Mouse (Mus musculus) urinary bladder, postnatal 14 days (tissue): ENCODE measurements around the gene Aoah.
A peak's percentile ranks its signal among the peaks of the same experiment; 100 is the strongest.

Experiments used
- DNase-seq: peaks from one replicate; pipeline ENCODE4 v3.0.0; 2021; ENCODE audit warnings: low spot score

The Aoah gene

GRCm38 (mm10) chr13:20916698-20917511, 123.0 kb downstream of the Aoah start:
- DNase-seq: no peak

DNA sequence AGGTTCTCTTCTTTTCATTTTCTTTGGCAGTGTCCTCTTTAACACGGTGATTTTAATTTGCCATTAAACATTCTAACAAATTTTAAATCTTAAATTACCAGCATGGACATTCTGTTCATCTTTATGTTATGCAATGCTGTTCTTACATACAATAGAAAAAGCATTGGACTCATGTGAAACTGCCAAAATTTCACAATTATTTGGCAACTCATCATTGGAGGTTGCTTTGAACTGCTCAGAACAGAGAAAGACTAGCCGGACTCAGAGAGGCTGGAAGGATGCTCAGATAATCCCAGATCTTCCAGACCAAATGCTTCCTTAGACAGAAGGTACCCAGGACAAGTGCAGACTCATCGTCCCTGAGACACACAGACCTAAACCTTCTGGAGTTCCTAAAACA, 126.5 kb downstream of the Aoah start:
- DNase-seq: no peak

DNA sequence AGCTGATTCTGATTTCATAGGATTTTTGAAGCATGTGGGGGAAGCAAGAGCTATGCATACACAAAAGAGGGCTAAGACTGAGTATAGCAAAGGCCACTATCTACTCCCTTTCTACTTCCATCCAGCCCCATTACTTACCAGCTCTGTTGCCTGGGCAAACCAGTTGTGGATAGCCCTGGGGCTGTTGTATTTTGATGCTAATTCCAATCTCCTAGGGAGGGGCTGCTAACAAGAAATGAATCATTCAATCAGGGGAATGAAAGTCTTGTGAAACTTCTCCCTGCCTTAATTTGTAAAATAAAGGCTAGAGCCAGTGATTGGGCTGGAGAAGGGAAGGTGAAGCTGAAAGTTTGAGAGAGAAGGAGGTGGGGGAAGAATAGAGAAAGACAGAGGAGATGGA, 142.1 kb downstream of the Aoah start:
- DNase-seq: no peak

DNA sequence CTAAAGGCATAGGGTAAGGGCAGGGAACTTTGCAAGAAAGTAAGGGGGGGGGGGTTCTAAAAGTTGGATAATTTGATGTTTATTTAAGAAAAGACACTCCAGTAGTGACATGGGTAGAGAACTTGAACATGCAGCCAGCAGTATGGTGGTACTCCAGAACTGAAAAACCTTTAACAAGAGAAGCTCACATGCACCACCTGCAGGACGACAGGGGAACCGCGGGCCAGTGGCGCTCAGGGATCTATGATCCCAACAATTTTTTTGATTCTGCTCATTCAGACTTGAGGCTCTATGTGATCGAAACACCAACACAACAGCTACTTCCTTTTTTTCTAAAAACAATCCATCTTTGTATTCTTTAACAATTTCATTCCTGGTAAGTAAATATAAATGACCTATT, 143.5 kb downstream of the Aoah start:
- DNase-seq: peak; percentile 64

DNA sequence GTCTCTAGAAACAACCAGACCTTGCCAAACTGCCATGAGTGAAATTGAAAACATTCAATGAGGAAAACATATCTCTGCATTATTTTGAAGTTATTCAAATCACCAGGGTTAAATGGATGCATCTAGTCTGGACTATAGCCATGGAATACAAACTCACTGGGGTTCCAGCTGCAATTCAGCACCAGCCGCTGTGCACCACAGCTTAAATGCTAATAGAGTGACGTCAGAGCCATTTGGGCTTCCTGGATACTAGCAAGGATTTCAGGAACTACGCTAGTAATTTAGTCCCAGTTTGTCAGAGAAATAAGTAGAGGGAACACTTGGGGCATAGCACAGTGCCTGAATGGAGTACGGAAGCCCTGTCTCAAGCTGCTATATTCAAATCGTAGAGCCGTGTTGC, 145.2 kb downstream of the Aoah start:
- DNase-seq: no peak

GRCm38 (mm10) chr13:20940389-20940788, 146.5 kb downstream of the Aoah start:
- DNase-seq: peak; percentile 30

DNA sequence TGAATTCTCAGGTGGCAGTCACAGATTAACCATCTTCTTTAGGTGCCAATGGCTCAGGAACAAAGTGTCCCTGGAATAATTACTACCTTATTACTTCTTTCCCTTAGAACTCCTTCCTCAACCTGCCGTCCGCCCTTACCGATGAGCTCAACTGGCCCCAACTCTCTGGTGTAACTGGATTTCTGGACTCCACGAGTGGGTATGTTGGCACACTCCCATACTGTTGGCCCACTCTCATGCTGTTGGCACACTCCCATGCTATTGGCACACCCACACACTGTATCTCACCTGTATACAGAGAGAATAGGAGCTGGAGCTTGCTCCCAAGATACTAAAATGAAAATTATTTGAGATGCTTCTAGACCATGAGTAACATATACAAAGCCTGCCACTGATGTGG, 147.8 kb downstream of the Aoah start:
- no peak for DNase-seq

DNA sequence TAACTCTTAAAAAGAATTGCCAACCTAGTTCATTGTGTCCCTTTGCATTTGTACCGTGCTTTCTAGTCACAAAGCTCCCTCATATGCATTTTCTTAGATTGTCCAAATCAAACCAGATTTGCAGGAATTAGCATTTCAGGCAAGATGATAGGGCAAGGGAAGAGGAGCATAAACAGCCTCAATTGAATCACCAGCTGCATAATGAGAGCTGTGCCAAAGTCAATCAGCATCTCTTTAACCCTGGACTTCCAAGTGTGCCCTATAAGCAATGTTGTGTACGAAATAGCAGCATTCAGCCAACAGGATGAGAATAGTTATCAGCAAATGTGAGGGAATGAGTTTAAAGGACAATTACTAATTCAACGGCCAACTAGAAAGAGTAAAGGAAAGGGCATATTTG, 169.2 kb downstream of the Aoah start:
- no peak for DNase-seq

GRCm38 (mm10) chr13:20981234-20982230, 187.6 kb downstream of the Aoah start:
- DNase-seq: no peak

- no peak for DNase-seq
Measured at GRCm38 (mm10) chr13:20985510-20985909, 191.6 kb downstream of the Aoah start.

DNA sequence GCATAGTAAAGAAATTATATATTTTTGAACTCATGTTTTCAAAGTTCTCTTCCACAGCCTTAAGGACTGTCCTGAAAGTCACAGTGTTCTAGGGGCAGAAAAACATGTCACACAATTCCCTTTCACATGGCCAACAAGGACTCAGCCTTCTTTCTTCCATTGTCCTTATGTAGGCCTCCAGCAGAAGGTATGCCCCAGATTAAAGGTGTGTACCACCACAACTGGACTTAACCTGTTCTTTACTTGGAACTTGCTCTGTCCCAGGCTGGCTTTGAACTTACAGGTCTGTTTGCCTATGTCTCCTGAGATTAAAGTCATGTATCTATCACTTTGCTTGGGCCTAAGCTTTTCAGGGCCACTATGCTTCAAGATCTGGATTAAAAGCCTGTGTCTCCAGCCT, 192.0 kb downstream of the Aoah start:
- no peak for DNase-seq

DNA sequence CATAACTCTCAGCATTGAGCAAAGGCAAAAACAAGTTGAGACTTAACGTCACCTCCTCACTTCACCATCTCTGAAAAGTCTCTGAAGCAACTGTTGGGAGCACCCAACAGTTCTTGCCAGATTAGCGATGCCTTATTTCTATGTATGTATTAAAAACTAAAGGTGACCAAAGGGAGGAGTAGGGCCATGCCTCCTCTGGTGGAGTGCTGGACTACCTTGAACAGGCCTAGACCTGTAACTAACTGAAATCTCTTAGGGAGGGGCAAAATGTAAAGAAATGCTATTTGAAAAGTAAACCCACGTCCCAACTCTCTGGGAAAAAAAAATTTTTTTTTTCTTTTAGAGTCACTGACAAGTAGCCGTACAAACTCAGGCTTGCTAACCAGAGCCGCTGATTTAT, 211.3 kb downstream of the Aoah start:
- DNase-seq: no peak

- no peak for DNase-seq
Measured at GRCm38 (mm10) chr13:21005642-21006320, 211.9 kb downstream of the Aoah start.

GRCm38 (mm10) chr13:21006321-21006653, 212.4 kb downstream of the Aoah start:
- no peak for DNase-seq

DNA sequence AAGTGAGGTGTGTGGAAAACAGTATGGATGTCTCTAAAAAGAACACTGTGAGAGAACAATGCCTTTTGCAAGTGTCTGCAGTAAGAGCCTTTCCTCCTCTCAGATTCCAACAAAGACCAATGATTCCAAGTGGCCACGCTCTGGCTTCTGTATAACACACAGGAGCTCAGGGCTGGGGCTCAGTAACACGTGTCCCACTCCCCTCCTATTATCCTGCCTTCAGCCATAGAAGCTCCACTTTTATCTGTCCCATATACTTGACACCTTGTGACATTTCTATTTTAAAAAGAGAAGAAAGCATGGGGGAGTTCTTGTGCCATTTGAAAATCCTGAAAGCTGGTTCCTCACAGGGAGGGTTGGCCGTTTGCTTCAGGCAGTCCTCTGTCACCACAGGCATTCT, 219.7 kb downstream of the Aoah start:
- DNase-seq: no peak

GRCm38 (mm10) chr13:21024831-21025230, 230.9 kb downstream of the Aoah start:
- no peak for DNase-seq

- DNase-seq: no peak
Measured at GRCm38 (mm10) chr13:21033176-21033575, 239.3 kb downstream of the Aoah start.

DNA sequence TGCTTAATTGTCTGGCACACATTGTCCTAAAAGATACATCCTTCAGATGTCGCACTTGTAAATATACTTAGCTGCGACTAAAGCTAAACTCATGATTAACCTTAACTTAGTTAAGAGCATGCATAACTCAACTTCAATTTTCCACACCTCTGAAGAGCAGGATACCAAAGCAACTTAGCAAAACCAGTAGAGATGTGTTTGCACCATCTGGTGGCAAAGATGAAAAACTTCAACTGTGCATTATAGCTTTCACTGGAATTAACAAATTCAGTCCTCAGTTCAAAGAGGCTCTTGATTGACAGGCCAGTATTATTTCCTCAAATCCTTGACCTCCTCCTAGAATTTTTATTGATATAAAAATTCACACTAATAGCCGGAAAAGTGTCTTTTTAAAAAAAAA, 241.1 kb downstream of the Aoah start:
- no peak for DNase-seq

DNA sequence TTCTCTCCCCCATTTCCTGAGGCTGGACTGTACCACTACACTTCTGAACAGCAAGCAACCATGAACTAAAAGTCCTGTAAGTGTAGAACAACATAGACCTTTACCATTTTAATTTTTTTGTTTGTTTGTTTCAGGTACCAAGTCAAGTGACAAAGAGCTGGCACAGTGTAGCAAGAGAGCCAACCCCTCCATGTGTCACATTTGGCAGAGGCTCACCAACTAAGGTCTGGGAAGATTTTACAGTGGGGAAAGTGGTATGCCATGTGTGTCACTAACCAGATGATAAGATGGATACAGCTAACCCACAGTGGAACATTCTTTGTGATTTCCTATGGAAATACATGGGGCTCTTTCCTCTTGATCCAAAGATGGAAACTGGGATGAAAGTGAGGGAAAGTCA, 242.1 kb downstream of the Aoah start:
- no peak for DNase-seq

DNA sequence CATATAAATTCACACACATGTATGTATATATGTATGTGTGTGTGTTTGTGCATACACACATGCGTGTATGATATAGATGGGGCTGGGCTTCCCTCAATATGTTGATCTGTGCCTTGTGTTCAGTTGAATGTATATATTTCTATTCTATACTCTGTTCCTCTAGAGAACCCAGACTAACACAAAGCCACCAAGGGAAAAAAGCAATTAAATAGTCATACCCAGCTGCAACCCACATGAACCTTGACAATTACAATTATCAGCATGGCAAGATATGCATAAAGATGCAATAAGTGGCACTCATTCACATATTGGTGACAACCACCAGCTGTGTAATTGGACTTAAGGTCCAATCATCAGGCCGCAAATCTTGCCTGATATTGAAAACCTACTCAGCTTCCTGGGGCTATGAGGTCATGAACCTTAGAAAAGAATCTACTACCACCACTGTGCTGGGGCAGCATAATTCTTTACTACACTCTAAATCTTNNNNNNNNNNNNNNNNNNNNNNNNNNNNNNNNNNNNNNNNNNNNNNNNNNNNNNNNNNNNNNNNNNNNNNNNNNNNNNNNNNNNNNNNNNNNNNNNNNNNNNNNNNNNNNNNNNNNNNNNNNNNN, 246.8 kb downstream of the Aoah start:
- no peak for DNase-seq

GRCm38 (mm10) chr13:21050118-21050517, 256.2 kb downstream of the Aoah start:
- DNase-seq: no peak

DNA sequence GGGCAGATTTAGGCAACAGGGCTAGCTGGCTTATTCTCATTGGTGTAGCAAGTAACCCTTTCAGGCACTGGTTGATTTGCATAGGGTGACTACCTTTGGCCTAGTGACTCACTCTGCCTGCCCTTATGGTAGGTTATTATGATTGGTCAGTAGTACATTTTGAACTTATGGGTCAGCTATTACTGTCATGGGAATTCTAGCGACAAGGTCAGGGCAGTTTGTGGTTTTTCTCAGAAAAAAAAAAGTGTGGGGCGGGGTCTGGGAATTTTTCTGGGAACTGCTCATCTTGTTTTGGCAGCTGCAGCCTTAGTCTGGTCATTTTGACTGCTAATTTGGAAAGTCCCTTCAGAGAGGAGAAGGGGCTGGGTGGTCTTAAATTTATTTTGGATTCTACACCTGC, 272.1 kb downstream of the Aoah start:
- DNase-seq: no peak
